Mouse (Mus musculus): Measurements from ENCODE around the gene Dcaf5. TPM values are rescaled to one million over a fixed set of nuclear protein-coding genes. Genes with fewer than 3 reads are reported as not detected.

Dcaf5 gene
- polyA plus RNA-seq, 1 experiment from 2014 or later, result 5.4 TPM

DNA sequence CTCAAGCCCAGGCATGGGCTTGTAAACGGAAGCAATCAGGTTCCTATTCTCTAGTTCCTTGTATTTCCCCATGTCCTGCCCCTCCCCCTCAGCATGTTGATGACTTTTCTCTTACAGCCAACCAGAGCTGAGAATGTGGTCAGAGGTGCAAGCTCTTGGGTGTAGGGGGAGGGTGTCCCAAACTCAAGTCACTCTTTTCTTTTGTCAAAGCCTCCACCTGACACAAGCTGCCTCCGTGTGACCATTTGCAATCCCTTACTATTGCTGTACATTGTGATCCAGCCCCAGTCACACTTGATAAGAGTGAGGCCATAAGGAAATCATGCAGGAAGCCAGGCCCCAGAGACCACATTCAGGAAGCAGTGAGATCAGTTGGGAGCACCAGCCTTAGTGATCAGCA is 104.8 kb downstream of the Dcaf5 start:
- no peak overlapping the region for H3K4me2 ChIP-seq (replicated peaks; ENCODE audit: low read depth)
- no peak overlapping the region for H3K9ac ChIP-seq (ENCODE audit: low read length)
- no peaks in the 10 kb centered on the region for H3K27me3 ChIP-seq (ENCODE audit: control insufficient read depth, insufficient read depth, low read length)
- DNase-seq (ENCODE audit: low spot score), result peak; percentile 67
- 0 out of 2 replicates have a peak, but pooled peaks cover 2% of the 10 kb centered on the region for H3K4me1 ChIP-seq (replicated peaks; ENCODE audit: control insufficient read depth, insufficient read depth)
- H3K27ac ChIP-seq (replicated peaks), result 0 out of 2 replicates have a peak overlapping the region, but pooled peaks have one; percentile 59
- WGBS, result 25% methylated on average over 2 of the region's 2 CpGs
- ATAC-seq (ENCODE audit: low FRiP score, low TSS enrichment), result peak; percentile 86
- TF ChIP-seq CTCF (IDR thresholded peaks at IDR 0.05; ENCODE audit: low read depth), result no peak
- no peak for TF ChIP-seq EP300 (optimal IDR thresholded peaks at IDR 0.05)
- no peaks in the 10 kb centered on the region for H3K9me3 ChIP-seq (ENCODE audit: control insufficient read depth, low read length)
- no peaks in the 10 kb centered on the region; the same call in 1 of the 2 replicates for H3K36me3 ChIP-seq (ENCODE audit: control insufficient read depth, insufficient read depth, low read length)
- no peak overlapping the region for H3K4me3 ChIP-seq (ENCODE audit: low read depth, low read length)

DNA sequence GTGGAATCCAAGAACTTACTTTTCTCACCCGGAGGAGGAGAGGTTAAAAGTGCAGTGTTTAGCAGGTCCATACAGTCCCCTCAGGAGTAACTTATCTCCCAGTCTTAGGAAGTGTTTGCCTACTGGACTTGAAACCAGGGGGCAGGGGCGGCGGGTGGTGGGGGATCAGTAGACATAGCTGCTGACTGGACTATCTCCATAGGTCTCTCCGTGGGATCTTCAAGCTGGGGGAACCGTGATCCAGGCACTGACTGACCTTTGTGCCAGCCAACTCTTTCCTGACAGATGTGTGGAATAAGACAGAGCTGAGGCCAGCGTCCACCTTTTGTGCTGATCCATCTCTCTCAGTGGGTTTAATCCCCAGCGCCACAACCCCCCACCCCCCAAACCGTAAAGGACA is 105.6 kb downstream of the Dcaf5 start:
- Histone ChIP-seq H3K9ac (ENCODE audit: low read length) (no peak overlapping the region), H3K4me2 (replicated peaks; ENCODE audit: low read depth) (no peak overlapping the region), H3K27me3 (ENCODE audit: control insufficient read depth, insufficient read depth, low read length) (no peaks in the 10 kb centered on the region), H3K9me3 (ENCODE audit: control insufficient read depth, low read length) (no peaks in the 10 kb centered on the region), H3K4me1 (replicated peaks; ENCODE audit: control insufficient read depth, insufficient read depth) (0 out of 2 replicates have a peak, but pooled peaks cover 2% of the 10 kb centered on the region), H3K4me3 (ENCODE audit: low read depth, low read length) (no peak overlapping the region), H3K36me3 (ENCODE audit: control insufficient read depth, insufficient read depth, low read length) (no peaks in the 10 kb centered on the region; the same call in 1 of the 2 replicates), H3K27ac (replicated peaks) (no peak overlapping the region)
- 70% methylated on average over 8 of the region's 8 CpGs for WGBS
- ATAC-seq (ENCODE audit: low FRiP score, low TSS enrichment) (no peak), DNase-seq (ENCODE audit: low spot score) (no peak)
- no peak for TF ChIP-seq CTCF (IDR thresholded peaks at IDR 0.05; ENCODE audit: low read depth)
- TF ChIP-seq EP300 (optimal IDR thresholded peaks at IDR 0.05), result no peak

DNA sequence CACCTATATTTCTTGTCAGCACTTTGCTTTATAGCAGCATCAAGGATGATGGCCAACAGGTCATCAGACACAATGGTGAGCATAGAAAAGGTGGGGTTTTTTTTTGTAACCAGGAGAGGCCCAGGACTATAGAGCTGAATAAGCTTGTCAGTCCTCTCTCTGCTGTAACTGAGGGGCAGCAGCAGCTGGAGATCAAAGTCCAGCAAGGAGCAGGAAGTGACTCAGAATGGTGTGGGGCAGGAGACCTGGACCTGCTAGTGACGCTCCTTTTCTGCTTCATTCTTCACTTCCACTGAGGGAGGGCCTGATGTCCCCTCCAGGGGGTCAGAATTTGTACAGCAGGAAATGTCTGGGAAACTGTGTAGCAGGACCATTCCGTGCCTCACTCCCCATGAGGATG is 106.8 kb downstream of the Dcaf5 start:
- TF ChIP-seq CTCF (IDR thresholded peaks at IDR 0.05; ENCODE audit: low read depth) (no peak), EP300 (optimal IDR thresholded peaks at IDR 0.05) (no peak)
- H3K9me3 ChIP-seq (ENCODE audit: control insufficient read depth, low read length), result no peaks in the 10 kb centered on the region
- DNase-seq (ENCODE audit: low spot score), result peak; percentile 71
- no peaks in the 10 kb centered on the region; the same call in 1 of the 2 replicates for H3K36me3 ChIP-seq (ENCODE audit: control insufficient read depth, insufficient read depth, low read length)
- H3K27ac ChIP-seq (replicated peaks), result peak overlapping the region; percentile 49
- H3K4me2 ChIP-seq (replicated peaks; ENCODE audit: low read depth), result no peak overlapping the region
- no peak overlapping the region for H3K4me3 ChIP-seq (ENCODE audit: low read depth, low read length)
- H3K4me1 ChIP-seq (replicated peaks; ENCODE audit: control insufficient read depth, insufficient read depth), result 0 out of 2 replicates have a peak, but pooled peaks cover 2% of the 10 kb centered on the region
- WGBS, result 52% methylated on average over 2 of the region's 2 CpGs
- ATAC-seq (ENCODE audit: low FRiP score, low TSS enrichment), result peak; percentile 82
- H3K9ac ChIP-seq (ENCODE audit: low read length), result no peak overlapping the region
- no peaks in the 10 kb centered on the region for H3K27me3 ChIP-seq (ENCODE audit: control insufficient read depth, insufficient read depth, low read length)

DNA sequence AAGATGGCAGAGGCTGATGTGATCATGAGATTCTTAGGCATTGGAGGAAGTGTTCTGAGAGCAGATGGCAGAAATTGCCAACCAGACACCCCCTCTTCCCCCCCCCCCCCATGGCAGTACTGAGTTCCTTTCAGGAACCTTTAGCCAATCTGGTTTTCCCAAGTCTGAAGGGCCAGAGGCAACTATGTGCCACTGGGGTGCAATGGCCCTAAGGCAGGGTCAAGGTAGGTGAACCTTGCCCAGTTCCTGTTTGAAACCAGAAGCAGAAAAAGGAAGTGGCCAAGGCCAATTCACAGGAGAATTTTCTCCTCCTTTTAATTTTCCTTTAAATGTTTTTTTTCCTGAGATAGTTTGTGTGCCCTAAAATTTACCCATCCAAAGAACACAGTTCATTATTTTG is 110.4 kb downstream of the Dcaf5 start:
- no peak for DNase-seq (ENCODE audit: low spot score)

DNA sequence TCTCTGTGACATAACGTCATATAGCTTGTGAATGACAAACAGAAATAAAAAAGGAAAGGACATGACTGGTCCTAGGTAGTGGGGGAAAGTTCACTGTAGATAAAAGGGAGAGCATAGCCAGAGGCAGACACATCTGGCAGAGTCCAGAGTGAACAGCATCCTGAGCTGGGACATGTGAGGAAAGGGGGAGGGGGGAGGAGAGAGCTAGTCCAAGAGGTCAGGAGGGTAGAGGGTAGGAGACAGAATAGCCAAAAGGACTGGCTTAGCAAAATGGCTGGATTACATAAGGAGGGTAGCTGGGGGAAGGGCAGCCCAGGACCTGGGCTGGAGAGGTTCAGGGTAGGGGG is 111.6 kb downstream of the Dcaf5 start:
- Histone ChIP-seq H3K4me1 (replicated peaks; ENCODE audit: control insufficient read depth, insufficient read depth) (no peaks in the 10 kb centered on the region), H3K4me2 (replicated peaks; ENCODE audit: low read depth) (no peak overlapping the region), H3K9ac (ENCODE audit: low read length) (no peak overlapping the region), H3K27me3 (ENCODE audit: control insufficient read depth, insufficient read depth, low read length) (no peaks in the 10 kb centered on the region), H3K4me3 (ENCODE audit: low read depth, low read length) (no peak overlapping the region), H3K36me3 (ENCODE audit: control insufficient read depth, insufficient read depth, low read length) (no peaks in the 10 kb centered on the region), H3K27ac (replicated peaks) (no peak overlapping the region), H3K9me3 (ENCODE audit: control insufficient read depth, low read length) (no peaks in the 10 kb centered on the region)
- no peak for TF ChIP-seq CTCF (IDR thresholded peaks at IDR 0.05; ENCODE audit: low read depth)
- DNase-seq (ENCODE audit: low spot score) (no peak), ATAC-seq (ENCODE audit: low FRiP score, low TSS enrichment) (no peak)
- 52% methylated on average over 1 of the region's 1 CpGs for WGBS

More for the DNA sequence above, 110.4 kb downstream of the Dcaf5 start:
- Histone ChIP-seq H3K36me3 (ENCODE audit: control insufficient read depth, insufficient read depth, low read length) (no peaks in the 10 kb centered on the region), H3K9me3 (ENCODE audit: control insufficient read depth, low read length) (no peaks in the 10 kb centered on the region), H3K27ac (replicated peaks) (no peak overlapping the region), H3K4me1 (replicated peaks; ENCODE audit: control insufficient read depth, insufficient read depth) (no peaks in the 10 kb centered on the region), H3K27me3 (ENCODE audit: control insufficient read depth, insufficient read depth, low read length) (no peaks in the 10 kb centered on the region), H3K4me2 (replicated peaks; ENCODE audit: low read depth) (no peak overlapping the region), H3K9ac (ENCODE audit: low read length) (no peak overlapping the region), H3K4me3 (ENCODE audit: low read depth, low read length) (no peak overlapping the region)
- no peak for ATAC-seq (ENCODE audit: low FRiP score, low TSS enrichment)
- TF ChIP-seq CTCF (IDR thresholded peaks at IDR 0.05; ENCODE audit: low read depth) (no peak), EP300 (optimal IDR thresholded peaks at IDR 0.05) (no peak)

DNA sequence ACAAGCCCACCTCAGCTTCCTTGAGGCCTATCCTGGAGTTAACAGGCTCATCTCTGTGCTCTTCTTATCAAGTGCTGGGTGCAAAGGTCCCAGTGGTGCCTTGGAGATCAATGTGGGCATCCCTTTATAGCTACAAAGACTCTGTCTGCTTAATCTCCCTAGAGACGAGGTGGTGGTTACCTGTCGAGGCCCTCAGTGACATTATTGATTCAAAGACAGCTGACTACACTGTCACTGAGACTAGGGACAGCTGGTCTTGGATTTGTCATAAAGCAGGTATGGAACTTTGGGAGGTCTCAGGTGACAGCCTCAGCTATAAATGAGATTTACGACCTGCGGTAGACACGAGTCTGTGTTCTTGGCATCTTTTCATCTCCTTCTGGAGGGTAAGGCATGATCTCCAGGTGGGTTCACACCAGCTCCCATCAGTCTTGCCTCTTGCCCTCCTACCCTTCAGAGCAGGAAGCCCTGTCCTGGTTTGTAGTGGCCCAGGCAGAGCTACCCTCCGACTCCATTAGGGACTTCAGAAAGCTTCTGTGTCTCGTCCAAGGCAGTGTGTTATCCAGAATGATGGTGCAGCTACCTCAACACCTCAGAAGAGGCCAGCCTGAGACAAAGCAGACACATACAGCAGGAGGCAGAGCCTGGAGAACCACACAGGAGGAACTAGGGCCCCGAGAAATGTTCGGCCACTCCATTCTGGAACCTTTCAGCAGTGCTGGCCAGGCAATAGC is 112.2 kb downstream of the Dcaf5 start:
- whole genome bisulfite sequencing, result 63% methylated on average over 9 of the region's 9 CpGs
- no peaks in the 10 kb centered on the region for H3K36me3 ChIP-seq (ENCODE audit: control insufficient read depth, insufficient read depth, low read length)
- H3K9ac ChIP-seq (ENCODE audit: low read length), result no peak overlapping the region
- TF ChIP-seq CTCF (IDR thresholded peaks at IDR 0.05; ENCODE audit: low read depth) (no peak), EP300 (optimal IDR thresholded peaks at IDR 0.05) (no peak)
- no peaks in the 10 kb centered on the region for H3K9me3 ChIP-seq (ENCODE audit: control insufficient read depth, low read length)
- no peak overlapping the region for H3K4me2 ChIP-seq (replicated peaks; ENCODE audit: low read depth)
- H3K27me3 ChIP-seq (ENCODE audit: control insufficient read depth, insufficient read depth, low read length), result no peaks in the 10 kb centered on the region
- no peak overlapping the region for H3K4me3 ChIP-seq (ENCODE audit: low read depth, low read length)
- H3K4me1 ChIP-seq (replicated peaks; ENCODE audit: control insufficient read depth, insufficient read depth), result no peaks in the 10 kb centered on the region
- no peak overlapping the region for H3K27ac ChIP-seq (replicated peaks)
- DNase-seq (ENCODE audit: low spot score), result no peak
- no peak for ATAC-seq (ENCODE audit: low FRiP score, low TSS enrichment)

Measured in stomach, postnatal 0 days (tissue).